Mouse (Mus musculus) hindbrain, embryonic 14.5 days (tissue): Measurements from ENCODE around the gene Il21r. TPM values are rescaled to one million over a fixed set of nuclear protein-coding genes. Genes with fewer than 3 reads are reported as not detected.

Source experiments
- ATAC-seq: fragments of 200-750 bp; cut with Nextera tagmentation; 2 replicates; pipeline ENCODE4 v1.8.0; 2017; ENCODE audit warnings: moderate number of reproducible peaks, mild to moderate bottlenecking, moderate TSS enrichment, moderate library complexity; ENCODE audit not compliant: low FRiP score
- DNase-seq: peaks from one replicate; pipeline ENCODE4 v3.0.0-alpha.2; 2015; ENCODE audit warnings: low spot score
- H3K27ac ChIP-seq: fragments of 300-500 bp; sonication (generic); 2 replicates; pipeline ENCODE4 v1.5.1; 2014; ENCODE audit warnings: mild to moderate bottlenecking, moderate library complexity
- H3K27me3 ChIP-seq: fragments of 300-500 bp; sonication (generic); 2 replicates; pipeline ENCODE4 v1.6.1; 2014; ENCODE audit warnings: mild to moderate bottlenecking, low read length, mixed read lengths; ENCODE audit not compliant: control insufficient read depth, insufficient read depth
- H3K36me3 ChIP-seq: fragments of 300-500 bp; sonication (generic); replicated peaks from 2 replicates; pipeline ENCODE4 v1.6.1; 2014; ENCODE audit not compliant: control insufficient read depth, insufficient read depth
- H3K4me1 ChIP-seq: fragments of 300-500 bp; sonication (generic); replicated peaks from 2 replicates; pipeline ENCODE4 v1.6.1; 2014; ENCODE audit warnings: antibody characterized with exemption, low read length, mixed read lengths; ENCODE audit not compliant: control insufficient read depth, insufficient read depth
- H3K4me2 ChIP-seq: fragments of 300-500 bp; sonication (generic); replicated peaks from 2 replicates; pipeline ENCODE4 v1.6.1; 2014; ENCODE audit warnings: mild to moderate bottlenecking, moderate library complexity
- H3K4me3 ChIP-seq: fragments of 300-500 bp; sonication (generic); replicated peaks from 2 replicates; pipeline ENCODE4 v1.5.1; 2014; ENCODE audit warnings: mild to moderate bottlenecking, low read length
- H3K9ac ChIP-seq: fragments of 300-500 bp; sonication (generic); 2 replicates; pipeline ENCODE4 v1.6.1; 2014
- H3K9me3 ChIP-seq: fragments of 300-500 bp; sonication (generic); 2 replicates; pipeline ENCODE4 v1.6.1; 2016; ENCODE audit warnings: low read length; ENCODE audit not compliant: control insufficient read depth
- WGBS: fragments of 180-500 bp; shearing (Covaris S2); extraction: QIAGEN DNeasy Blood & Tissue Kit; methylation state at CpG from one replicate; pipeline ENCODE4 v1.1.7; 2014; 5-methylcytosine and 5-hydroxymethylcytosine counted together
- polyA plus RNA-seq: library from polyadenylated mRNA; unstranded; fragments of >200 nt; fragmentation: Nextera tagmentation; extraction: Ambion mirVana; gene quantifications from 2 replicates; pipeline ENCODE4 v1.2.1, GENCODE M21; 2014

Gene Il21r
- polyA plus RNA-seq, 1 experiment from 2014 or later: 0.50 TPM

- H3K4me3 ChIP-seq: no peak overlapping the region
- 81% methylated on average over 7 of the region's 7 CpGs for WGBS
- H3K27ac ChIP-seq: no peak overlapping the region
- no peaks in the 10 kb centered on the region for H3K4me1 ChIP-seq
- no peak for ATAC-seq
- H3K36me3 ChIP-seq: no peaks in the 10 kb centered on the region
- no peak for DNase-seq
- H3K9me3 ChIP-seq: no peaks in the 10 kb centered on the region
- H3K4me2 ChIP-seq: no peak overlapping the region
- no peak overlapping the region for H3K9ac ChIP-seq
- H3K27me3 ChIP-seq: no peaks in the 10 kb centered on the region
Observed at GRCm38 (mm10) chr7:125622741-125623685, 19.8 kb downstream of the Il21r start.

DNA sequence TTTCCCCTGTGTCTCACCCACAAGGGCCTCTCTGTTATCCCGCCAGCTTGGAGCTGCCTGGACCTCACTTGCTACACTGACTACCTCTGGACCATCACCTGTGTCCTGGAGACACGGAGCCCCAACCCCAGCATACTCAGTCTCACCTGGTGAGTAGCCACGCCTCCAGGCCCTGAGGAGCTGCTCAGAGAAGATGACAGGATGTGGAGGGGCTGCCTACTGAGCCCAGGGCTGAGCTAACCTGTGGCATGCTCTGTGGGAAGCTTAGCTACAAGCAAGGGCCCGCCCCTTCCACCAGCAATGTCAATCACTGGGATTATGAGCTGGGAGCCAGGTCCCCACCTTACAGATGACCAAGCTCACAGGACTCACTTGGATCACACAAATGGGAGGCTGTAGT, 22.0 kb downstream of the Il21r start:
- Histone ChIP-seq H3K36me3 (no peaks in the 10 kb centered on the region), H3K4me2 (no peak overlapping the region), H3K27me3 (no peaks in the 10 kb centered on the region), H3K4me3 (no peak overlapping the region), H3K9ac (no peak overlapping the region), H3K27ac (no peak overlapping the region), H3K4me1 (no peaks in the 10 kb centered on the region), H3K9me3 (0 out of 2 replicates have a peak, but pooled peaks cover 3% of the 10 kb centered on the region)
- no peak for DNase-seq
- 72% methylated on average over 4 of the region's 4 CpGs for WGBS
- no peak for ATAC-seq

DNA sequence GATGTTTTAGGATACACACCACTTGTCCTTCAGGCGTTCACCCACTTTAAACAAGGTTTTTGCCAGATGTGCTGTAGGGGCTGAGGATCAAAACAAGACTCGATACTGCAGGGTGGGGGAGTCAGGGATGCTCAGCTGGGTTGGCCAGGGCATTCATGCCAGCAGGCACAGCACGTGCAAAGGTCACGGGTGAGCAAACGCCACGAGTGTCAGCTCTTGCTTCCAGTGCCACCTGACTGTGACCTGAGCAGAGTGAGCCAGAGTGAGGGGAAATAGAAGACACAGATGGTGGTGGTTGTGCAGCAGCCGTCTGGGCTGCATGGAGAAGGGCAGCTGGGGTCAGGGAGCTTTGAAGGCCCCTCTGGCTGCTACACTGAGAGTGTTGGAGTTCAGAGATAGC, 22.6 kb downstream of the Il21r start:
- no peak overlapping the region for H3K4me2 ChIP-seq
- H3K4me3 ChIP-seq: no peak overlapping the region
- H3K27me3 ChIP-seq: no peaks in the 10 kb centered on the region
- no peak overlapping the region for H3K27ac ChIP-seq
- H3K4me1 ChIP-seq: no peaks in the 10 kb centered on the region
- DNase-seq: no peak
- 0 out of 2 replicates have a peak, but pooled peaks cover 3% of the 10 kb centered on the region for H3K9me3 ChIP-seq
- no peak for ATAC-seq
- WGBS: 57% methylated on average over 7 of the region's 7 CpGs
- no peak overlapping the region for H3K9ac ChIP-seq
- no peaks in the 10 kb centered on the region for H3K36me3 ChIP-seq

DNA sequence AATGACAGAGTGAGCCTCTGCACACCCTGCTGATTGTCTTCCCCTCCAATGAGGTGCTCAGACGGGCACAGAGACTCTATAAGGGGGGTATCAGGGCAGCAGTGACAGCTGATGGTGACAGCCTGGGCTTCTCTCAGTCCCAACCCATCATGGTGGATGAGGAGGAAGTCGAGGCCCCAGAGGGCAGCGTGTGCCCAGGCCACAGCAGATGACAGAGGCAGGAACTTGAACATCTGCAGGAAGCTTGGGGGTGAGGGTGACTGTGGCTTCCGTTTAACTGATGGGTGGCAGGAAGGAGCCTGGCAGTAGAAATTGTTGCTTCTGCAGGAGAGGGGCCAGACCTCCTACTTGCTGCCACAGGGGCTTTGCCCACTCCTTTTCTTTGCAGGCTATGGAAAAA, 27.1 kb downstream of the Il21r start:
- H3K27me3 ChIP-seq: no peaks in the 10 kb centered on the region
- WGBS: 70% methylated on average over 4 of the region's 4 CpGs
- no peak overlapping the region for H3K4me2 ChIP-seq
- no peak overlapping the region for H3K9ac ChIP-seq
- 0 out of 2 replicates have a peak, but pooled peaks cover 4% of the 10 kb centered on the region for H3K4me1 ChIP-seq
- no peak overlapping the region for H3K27ac ChIP-seq
- H3K36me3 ChIP-seq: no peaks in the 10 kb centered on the region
- H3K4me3 ChIP-seq: no peak overlapping the region
- DNase-seq (no peak), ATAC-seq (no peak)
- H3K9me3 ChIP-seq: 0 out of 2 replicates have a peak, but pooled peaks cover 3% of the 10 kb centered on the region

DNA sequence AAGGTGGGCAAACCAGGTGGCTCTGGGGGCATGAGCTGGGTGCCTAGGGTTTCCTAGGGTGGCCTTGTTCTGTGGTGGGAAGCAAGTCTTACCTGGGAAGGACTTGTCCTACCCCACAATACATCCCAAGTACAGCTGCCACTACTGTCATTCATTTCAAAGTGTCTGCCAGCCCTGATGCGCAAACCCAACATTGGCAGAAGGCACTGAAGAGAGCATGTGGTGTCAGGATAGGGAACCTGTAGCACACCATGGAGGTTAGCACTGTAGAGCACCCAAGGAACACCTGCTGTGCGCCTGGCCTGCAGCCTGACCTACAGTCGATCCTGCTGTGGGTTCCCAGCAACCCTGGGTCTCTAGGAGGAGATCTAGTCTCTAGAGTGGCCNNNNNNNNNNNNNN, 27.8 kb downstream of the Il21r start:
- no peak for ATAC-seq
- DNase-seq: no peak
- WGBS: 87% methylated on average over 3 of the region's 3 CpGs

GRCm38 (mm10) chr7:125637220-125638140, 34.3 kb downstream of the Il21r start:
- H3K27ac ChIP-seq: no peak overlapping the region
- H3K9ac ChIP-seq: no peak overlapping the region
- no peak for DNase-seq
- H3K4me1 ChIP-seq: peaks cover 9% of the 10 kb centered on the region; the same call in 1 of the 2 replicates
- no peak for ATAC-seq
- H3K4me3 ChIP-seq: no peak overlapping the region
- H3K9me3 ChIP-seq: no peaks in the 10 kb centered on the region
- peaks cover 29% of the 10 kb centered on the region for H3K36me3 ChIP-seq
- H3K27me3 ChIP-seq: no peaks in the 10 kb centered on the region
- WGBS: 87% methylated on average over 8 of the region's 8 CpGs
- H3K4me2 ChIP-seq: no peak overlapping the region

More for the DNA sequence above, 27.8 kb downstream of the Il21r start:
- 0 out of 2 replicates have a peak, but pooled peaks cover 3% of the 10 kb centered on the region for H3K9me3 ChIP-seq
- 0 out of 2 replicates have a peak, but pooled peaks cover 4% of the 10 kb centered on the region for H3K4me1 ChIP-seq
- no peaks in the 10 kb centered on the region for H3K36me3 ChIP-seq
- no peak overlapping the region for H3K9ac ChIP-seq
- no peak overlapping the region for H3K4me2 ChIP-seq
- no peak overlapping the region for H3K4me3 ChIP-seq
- H3K27ac ChIP-seq: no peak overlapping the region
- no peaks in the 10 kb centered on the region for H3K27me3 ChIP-seq

DNA sequence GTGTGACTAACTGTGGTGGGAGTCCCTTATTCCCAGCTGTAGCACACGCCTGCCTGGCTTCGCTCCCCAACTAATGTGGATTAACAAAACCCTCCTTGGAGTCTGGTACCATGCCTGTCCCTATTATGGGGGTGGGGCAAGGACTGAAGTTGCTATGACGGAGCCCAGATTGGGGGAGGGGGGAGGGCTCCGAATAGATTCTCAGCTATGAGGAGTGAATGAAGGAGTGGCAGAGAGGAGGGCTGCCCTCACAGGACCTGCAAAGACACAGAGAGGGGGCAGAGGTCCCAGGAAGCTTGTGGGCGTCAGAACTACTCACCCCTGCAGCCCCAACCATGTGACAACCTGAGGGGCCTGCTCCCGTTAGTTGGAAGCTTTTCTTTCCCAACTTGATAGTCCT, 35.1 kb downstream of the Il21r start:
- WGBS: 75% methylated on average over 6 of the region's 6 CpGs
- H3K9ac ChIP-seq: no peak overlapping the region
- H3K4me2 ChIP-seq: no peak overlapping the region
- H3K36me3 ChIP-seq: peaks cover 38% of the 10 kb centered on the region
- no peaks in the 10 kb centered on the region for H3K9me3 ChIP-seq
- DNase-seq (no peak), ATAC-seq (no peak)
- H3K27ac ChIP-seq: peak overlapping the region; percentile 62
- no peaks in the 10 kb centered on the region for H3K27me3 ChIP-seq
- no peak overlapping the region for H3K4me3 ChIP-seq
- H3K4me1 ChIP-seq: peaks cover 9% of the 10 kb centered on the region; the same call in 1 of the 2 replicates

- Histone ChIP-seq H3K9ac (peak overlapping the region; percentile 32; the same call in 1 of the 2 replicates), H3K4me3 (no peak overlapping the region), H3K4me2 (no peak overlapping the region), H3K9me3 (no peaks in the 10 kb centered on the region), H3K4me1 (peaks cover 9% of the 10 kb centered on the region; the same call in 1 of the 2 replicates), H3K27ac (peak overlapping the region; percentile 62), H3K36me3 (peaks cover 44% of the 10 kb centered on the region), H3K27me3 (no peaks in the 10 kb centered on the region)
- ATAC-seq: peak; percentile 64; the same call in 1 of the 2 replicates
- DNase-seq: peak; percentile 76
- 30% methylated on average over 9 of the region's 9 CpGs for WGBS
Observed at GRCm38 (mm10) chr7:125638870-125639386, 35.7 kb downstream of the Il21r start.
